Mouse (Mus musculus) CD4-positive, CD25-positive, alpha-beta regulatory T cell, adult 2 months (primary cell): ENCODE results near the gene Meig1.
A peak's percentile ranks its signal among the peaks of the same experiment; 100 is the strongest.
"Not testable (repeated sequence)": the region's sequence is repeated elsewhere in the genome, so short reads cannot be mapped to it uniquely, and the experiment has no call there.

Source experiments
- DNase-seq: peaks from one replicate; pipeline ENCODE4 v3.0.0-alpha.2; 2012; ENCODE audit warnings: low read depth, low spot score

The Meig1 gene

DNA sequence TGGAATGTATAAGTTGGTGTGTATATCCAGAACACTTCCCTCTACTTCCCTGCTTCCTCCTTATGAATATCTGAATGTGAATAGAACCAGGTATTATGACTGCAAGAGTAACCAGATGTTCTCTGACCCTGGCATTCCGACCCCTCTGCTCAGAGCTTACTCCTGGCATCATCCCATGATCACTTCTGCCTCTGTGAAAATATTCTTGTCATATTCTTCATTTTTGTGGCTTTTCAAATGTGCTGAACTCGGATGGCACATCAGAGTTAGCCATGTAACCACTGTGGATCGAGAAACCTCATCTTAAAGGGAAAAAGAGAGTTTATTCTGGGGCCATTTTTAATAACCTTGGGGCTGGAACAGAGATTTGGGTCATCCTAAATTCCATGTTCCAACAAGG, at the start of gene Meig1:
TSS of gene Meig1 (minus strand) at position 101 of the 400 bp plus-strand sequence.
- no peak for DNase-seq

DNA sequence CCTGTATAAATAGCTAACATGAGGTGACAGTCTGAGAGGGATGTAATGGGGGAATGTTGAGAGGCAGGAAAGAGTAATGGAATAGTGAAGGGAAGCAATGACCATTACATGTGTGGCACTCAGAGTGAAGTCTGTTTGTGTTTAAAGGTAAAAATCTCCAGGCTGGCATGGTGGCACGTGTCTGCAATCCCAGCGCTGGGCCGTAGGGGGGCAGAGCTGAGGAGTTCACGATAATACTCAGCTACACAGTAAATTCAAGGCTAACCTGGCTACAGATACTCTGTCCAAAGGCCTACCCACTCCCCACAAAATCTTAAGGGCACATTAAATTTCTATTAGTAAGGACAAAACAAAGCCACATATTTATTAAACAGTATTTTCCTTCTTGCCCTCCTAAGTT, 34.1 kb upstream of the Meig1 start:
- DNase-seq: peak; percentile 7

DNA sequence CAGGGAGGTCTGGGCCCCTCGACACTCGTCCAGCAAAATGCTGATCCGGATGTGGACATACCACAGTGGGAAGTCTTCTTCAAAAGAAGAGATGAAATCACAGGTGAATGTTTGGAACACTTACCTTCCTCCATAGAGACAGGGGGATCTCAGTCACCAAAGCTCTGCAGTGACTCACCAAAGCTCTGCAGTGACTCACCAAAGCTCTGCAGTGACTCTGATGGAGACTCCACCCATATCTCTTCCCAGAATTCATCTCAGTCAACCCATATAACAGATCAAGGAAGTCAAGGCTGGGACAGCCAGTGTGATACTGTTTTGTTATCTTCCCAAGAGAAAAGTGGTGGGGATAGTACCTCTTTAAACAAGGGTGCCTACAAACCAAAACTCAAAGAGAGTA, 30.6 kb upstream of the Meig1 start:
- no peak for DNase-seq

DNA sequence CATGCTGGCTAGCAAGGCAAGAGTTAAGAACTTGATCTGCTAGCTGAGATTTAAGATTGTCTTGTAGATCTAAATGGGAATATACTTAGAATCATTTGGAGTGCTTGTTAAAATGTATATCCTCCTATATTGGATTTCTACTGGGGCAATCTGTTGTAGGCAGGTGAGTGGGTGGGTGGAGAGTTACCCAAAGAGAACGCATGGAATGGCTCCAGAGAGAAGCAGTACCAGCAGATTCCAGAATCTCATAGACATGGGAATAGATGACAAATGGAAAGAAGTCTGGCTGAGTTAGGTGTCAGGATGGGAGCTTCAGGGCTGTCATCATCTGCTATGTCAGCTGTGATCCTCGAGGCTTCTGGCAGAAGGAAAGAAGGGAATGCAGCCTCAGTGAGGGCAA, 27.0 kb upstream of the Meig1 start:
- DNase-seq: no peak

DNA sequence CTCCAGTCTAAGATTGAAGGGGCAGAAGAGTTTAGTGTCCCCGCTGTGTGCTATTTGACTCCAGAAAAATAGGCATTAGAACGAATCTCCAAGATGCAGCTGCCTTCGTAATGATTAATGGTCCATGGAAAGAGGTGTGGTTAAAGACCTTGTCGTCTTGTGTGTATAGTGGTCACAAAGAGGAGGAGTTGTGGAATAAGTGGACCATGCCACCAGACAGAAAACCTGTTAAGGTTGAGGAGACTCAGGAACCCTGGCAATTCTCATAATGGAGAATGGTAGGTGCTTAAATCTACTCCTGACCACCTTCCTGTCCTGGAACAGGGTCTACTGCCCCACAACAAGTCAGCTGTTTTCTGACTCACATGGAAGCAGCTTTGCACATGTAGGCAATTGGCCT, 23.5 kb upstream of the Meig1 start:
- DNase-seq: no peak

DNA sequence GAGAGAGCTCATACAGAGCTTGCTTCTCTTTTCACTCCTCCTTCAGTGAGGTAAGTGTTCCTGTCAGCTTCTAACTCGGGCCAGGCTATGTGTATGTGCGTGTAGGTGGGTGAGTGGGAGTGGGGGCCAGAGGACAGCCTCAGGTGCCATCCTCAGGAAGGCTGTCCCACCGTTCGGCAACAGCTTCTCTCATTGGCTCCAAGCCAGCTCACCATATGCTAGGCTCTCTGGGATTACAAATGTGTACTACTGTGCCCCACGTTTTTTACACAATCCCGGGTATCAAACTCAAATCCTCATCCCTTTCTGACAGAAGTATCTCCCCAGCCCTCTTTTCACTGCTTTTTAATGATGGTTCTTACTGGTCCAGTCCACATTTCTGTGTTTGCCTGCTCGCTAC, 21.8 kb upstream of the Meig1 start:
- no peak for DNase-seq

DNA sequence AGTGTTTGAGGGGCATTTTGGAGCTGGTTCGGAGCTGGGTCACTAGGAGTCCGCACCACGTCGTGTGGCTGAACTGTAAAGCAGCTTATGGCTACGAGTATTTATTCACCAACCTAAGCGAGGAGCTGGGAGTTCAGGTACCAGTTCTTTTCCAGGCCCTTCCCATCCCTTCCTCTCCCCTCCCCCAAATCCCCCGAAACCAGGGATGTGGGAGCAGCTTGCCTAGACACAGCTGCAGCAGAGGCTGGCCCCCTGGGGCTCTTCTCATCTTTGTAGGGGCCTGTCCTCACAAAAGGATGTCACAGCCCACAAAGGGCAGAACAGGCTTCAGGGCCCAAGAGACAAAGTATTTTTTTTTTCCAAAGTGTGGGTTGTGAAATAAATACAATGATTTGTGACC, 15.5 kb upstream of the Meig1 start:
- DNase-seq: no peak

DNA sequence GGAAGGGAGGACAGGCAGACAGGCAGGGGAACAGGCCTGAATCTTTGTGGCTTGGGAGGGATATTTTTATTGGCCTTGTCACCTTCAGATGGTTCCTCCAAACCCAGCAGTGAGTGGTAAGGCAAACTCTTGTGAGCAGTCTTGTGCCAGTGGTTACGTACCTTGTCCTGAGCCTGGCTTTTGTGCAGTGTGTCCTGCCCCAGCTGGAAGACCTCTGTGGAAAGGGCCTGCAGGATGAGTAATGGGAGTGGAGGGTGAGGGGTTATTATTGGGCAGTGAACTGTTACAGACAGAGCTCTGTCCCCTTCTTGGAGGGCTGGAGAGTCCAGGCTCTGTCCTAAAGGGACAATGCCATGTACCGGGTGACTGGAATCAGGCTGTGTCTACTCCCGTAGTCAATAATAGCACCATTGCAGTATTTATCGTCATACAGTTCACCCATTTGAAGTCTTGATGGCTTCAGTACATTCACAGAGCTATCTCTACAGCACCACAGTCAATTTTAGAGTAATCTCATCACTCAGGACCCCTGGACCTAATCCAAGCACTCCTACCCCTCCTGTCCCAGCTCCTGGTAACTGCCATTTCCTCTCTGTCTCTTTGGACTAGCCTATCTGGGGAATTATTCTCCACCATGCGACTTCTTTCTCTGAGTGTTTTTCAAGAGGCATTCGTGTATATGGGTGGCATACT, 13.1 kb upstream of the Meig1 start:
- no peak for DNase-seq

DNA sequence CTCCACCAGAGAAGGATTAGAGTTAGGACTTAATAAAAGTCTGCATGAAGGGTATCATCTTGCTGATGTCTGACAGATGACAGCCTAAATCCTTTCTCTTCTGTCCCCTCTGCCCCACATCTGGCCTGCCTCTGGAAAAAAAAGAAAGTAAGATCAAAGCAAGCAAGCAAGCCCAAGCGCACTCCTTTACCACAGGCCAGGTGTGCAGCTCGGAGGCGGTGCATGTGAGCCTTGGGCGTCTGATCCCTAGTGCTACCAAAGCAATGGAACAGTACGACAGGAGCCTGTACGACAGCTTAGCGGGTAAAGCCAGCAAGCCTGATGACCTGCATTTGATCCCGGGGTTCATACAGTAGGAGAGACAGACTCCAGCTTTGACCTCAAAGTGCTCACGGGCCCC, 8.5 kb upstream of the Meig1 start:
- DNase-seq: no peak

DNA sequence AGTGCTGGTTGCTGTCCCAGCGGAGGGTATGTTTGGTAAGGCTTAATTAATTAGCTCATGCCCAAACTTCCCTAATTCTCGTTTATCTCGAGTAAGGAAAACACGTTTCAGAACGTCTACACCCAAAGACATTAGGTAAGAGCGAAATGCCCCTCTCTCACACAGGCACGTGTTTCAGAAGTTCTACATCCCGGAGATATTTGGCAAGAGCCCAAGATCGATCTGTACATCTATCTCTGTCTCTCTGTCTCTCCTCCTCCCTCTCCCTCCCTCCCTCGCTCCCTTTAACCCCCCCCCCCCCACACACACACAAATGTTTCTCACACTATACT, 2.1 kb upstream of the Meig1 start:
- peak; percentile 40 for DNase-seq

DNA sequence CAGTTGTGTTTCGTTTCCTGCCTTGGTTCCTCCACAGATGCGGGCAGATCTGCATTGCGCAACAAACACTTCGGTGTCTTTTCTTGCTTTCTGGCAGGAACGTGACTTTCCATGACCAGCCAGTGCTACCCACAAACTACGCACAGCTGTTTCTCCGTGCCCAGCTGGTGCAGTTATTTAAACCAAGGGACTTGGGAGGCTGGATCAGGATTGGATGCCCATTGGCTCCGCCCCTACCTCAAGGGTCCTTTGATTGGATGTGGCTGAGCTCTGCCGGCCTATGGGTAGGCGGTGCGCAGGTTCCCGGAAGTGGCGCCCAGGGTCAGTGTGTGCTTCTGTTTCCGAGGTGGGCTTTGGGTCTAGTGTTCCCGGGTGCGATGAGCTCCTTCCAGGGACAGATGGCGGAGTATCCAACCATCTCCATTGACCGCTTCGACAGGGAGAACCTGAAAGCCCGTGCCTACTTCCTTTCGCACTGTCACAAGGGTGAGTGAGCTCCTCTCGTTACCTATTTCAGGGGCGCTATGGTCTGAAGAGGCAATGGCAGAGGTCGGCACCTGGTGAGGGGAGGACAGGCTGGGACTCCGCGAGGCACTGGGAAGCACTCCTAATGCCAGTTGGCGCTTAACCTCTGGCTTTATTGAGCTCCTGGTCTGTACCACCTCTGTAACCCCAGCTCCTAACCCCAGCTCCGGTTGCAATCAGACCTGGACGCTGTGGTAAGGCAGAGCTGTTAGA, 1.6 kb upstream of the Meig1 start, which contains the start of gene Dclre1c:
TSS of gene Dclre1c (plus strand) at position 291 of the 738 bp plus-strand sequence.
- DNase-seq: peak; percentile 94

DNA sequence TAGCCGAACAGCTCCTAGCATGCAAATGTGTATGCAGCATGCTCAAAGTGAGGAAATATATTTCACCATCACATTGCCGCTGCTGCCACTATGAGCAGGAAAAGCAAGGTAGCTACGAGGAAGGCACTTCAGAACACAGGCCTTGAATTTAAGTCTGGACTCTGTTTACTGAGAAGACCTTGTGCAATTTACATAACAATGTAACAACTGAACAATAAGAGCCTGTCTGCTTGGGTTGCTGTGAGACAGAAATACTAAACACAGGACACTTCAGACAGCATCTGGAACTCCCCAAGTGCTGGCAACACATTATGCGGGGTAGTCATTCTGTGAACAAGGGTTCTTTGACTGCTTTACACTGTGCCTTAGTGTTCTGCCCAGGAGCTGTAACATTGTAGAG, 2.3 kb downstream of the Meig1 start:
- DNase-seq: no peak

DNA sequence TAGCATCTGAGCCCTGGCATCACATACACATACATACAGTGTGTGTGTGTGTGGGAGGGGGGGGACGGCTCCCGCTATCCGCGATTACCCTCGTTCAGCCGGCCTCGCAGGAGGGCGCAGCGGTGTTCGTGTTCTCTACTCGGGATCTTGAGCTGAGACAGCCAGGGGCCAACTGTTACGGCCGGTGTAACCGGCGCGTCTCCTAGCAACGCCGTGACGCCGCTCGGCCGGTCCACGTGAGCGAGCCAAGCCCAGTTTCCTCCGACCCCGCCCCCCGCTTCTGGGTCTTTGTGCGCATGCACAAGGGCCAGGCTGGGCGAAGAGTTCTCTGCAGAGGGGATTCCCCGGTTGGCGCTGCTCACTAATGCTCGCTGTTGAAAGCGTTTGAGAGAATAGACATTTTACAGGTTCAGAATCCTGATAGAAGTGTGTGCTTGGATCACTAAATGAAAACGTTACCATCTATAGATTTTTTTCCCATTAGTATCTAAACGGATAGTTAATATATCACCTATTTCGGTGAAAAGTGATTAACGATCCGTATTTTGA, 3.5 kb downstream of the Meig1 start:
- peak; percentile 96 for DNase-seq

DNA sequence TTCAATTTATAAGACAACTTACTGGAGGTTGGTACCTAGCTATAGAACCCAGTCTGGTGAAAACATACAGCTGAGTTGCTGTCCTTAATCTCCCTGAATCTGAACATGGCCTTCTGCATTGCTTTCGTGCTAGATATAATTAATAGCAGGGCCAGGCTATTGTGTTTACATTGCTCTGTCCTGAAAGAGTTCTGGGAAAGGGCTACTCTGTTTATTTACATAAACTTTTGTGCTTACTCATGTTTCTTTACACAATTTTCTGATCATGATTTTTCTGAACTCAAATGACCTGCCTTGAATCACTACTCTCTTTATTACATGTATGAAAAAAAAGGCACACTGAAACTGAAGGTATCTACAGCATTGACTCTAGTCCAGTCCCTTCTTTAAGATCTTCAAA, 6.8 kb downstream of the Meig1 start:
- DNase-seq: no peak

DNA sequence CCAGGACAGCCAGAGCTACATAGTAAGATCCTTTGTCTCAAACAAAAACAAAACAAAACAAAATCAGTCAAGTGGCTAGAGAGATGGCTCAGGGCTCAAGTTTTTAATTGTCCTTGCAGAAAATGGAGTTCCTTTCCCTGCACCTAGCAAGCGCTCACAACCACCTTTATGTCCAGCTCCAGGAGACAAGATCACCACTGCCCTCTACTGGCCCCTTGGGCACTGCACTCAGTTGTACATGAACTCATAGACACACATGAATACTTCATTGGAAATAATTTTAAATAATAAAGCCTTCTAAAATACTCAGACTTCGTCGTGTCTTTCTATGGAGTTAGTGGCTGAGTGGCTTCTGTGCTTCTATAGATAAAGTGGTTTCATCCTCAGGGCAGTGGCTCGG, 8.2 kb downstream of the Meig1 start:
- DNase-seq: peak; percentile 72

DNA sequence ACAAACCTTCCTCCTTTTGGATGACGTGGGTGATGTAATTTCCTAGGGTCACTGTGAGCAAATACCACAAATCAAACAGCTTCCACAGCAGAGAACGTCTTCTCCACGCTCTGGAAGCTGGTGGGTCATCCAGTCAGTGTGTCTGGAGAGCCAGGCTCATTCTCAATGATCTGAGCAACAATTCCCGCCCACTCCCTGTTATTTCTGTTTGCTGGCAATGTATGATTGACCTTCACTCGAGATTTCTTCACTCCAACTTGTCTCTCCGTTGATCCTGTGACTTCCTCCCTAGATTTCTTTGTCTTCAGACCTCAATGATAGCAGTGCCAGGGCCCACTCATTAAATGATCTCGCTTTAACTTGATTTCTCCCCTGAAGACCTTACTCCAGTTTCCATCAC, 14.7 kb downstream of the Meig1 start:
- DNase-seq: no peak

DNA sequence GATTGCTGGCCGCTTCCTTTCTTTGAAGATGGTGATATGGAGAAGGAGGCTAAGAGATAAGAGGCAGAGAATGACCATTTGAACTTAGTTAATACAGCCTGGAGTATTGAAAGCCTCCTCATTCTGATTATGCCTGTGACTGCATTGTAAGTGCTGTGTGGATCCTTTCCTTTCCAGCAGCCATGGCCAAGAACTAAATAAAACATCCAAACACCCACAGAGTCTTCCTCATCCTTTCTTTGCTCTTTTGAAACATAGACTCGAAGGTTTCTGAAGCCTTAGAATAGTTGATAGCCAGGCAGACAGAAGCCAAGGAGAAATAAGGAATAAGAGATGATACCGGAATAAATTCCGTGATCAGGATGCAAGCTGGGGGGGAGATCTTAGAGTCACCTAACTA, 16.5 kb downstream of the Meig1 start:
- DNase-seq: no peak

DNA sequence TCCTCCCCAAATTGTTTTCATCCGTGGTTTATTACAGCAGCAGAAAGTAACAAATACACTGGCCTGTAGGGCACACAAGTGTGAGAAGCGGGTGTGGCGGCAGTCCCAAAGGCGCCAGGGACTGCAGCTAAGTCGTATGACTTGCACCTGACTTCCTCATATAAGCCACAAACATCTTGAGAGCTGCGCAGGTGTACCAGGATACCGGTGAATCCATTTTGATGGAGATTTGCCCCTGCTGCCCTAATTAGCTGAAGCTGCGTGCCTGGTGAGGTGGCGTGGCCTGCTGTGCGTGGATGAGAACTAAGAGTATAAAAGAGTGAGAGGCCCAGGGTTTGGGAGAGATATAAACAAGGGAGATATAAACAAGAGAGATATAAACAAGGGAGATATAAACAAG, 25.3 kb downstream of the Meig1 start, which contains the start of gene Olah:
TSS of gene Olah (minus strand) at position 101 of the 400 bp plus-strand sequence.
- not testable (repeated sequence) for DNase-seq

DNA sequence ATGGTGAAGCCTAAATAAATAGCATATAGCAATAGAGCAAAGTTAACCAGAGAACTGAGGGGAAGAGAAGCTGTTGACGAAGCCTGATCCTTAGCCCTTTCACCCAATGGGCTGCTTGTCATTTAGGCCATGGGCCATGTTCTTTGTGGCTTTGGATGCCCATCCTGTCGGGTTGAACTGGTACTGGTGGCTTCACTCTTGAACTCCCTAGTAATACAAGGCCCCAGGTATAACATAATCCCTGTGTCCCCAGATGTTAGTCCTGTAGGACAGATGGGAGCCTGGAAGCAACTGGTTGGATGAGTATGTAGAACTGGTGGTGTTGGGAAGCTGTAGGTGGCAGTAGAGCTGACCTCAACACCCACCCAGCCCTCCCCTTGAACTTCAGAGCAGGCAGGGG, 30.5 kb downstream of the Meig1 start:
- DNase-seq: no peak

DNA sequence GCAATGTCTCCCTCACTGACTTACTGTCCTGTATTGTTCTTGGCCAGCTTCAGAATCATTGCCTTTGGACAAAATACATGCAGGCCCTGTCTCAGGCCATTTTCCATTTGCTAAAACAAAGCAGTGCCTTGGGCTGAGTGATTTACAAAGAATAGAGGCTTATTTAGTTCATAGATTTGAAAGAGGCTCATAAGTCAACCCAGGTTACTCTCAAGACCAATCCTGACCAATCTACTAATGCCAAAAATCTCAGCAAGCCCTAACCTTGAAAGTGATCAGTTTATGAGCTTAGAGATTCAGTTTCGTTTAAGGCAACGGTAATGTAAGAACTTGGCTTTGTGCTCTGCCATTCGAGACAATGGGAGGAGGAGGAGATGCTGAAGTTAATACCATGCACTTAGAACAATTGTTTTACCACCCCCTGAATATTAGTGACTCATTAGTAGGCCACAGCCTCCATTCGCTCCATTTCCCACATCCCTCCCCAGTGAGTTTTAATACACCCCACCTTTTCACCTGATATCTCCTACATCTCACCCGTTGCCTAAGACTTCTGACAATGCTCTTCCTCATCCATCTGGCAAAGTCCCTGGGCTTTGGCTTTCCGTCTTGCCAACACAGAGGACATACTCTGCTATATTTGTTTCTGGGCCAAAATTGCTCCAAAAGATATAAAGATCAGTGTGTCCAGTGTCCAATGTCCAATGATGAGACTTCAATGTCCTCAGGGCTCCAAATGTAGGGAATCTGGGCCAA, 35.2 kb downstream of the Meig1 start:
- no peak for DNase-seq

DNA sequence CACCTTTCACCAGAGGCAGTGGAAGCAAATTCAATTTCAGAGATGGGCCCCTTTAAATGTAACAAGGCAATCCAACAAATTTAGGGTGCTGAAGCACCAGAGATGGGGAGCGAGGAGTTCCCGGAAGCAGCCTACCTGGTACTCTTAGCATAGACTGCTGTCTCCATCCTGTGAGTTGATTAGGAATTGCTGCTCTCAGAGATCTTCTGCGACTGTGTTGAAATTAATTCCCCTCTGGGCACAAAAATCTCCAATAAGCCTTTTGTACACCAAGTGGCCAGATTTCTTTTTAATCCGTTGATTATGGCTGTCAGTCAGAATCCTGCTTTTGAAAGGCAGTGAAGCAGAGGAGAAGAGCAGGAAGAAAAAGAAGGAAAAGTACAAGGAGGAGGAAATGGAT, 57.3 kb downstream of the Meig1 start:
- DNase-seq: no peak

DNA sequence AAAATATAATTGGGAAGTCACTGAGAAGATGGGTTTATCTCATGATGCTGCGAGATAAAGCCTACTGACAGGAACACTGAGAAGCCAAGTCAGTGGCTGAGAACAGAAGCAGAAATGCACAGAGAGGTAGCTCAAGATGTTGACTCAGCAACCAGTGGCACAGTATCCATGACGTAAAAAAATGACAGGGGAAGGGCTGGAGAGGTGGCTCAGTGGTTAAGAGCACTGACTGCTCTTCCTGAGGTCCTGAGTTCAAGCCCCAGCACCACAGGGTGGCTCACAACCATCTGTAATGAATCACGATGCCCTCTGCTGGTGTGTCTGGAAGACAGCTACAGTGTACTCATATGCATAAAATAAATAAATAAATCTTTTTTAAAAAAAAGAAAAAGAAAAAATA, 61.4 kb downstream of the Meig1 start:
- DNase-seq: no peak
